Mouse (Mus musculus) hindbrain, embryonic 15.5 days (tissue): ENCODE measurements around the gene Idnk. TPM values are rescaled to one million over a fixed set of nuclear protein-coding genes. Genes with fewer than 3 reads are reported as not detected.
"Not testable (repeated sequence)": the region's sequence is repeated elsewhere in the genome, so short reads cannot be mapped to it uniquely, and the experiment has no call there.

Experiments used
- ATAC-seq: fragments of 200-750 bp; cut with Nextera tagmentation; 2 replicates; pipeline ENCODE4 v1.8.0; 2017; ENCODE audit warnings: low read depth, moderate number of reproducible peaks, moderate TSS enrichment; ENCODE audit not compliant: low FRiP score
- H3K27ac ChIP-seq: fragments of 300-500 bp; sonication (generic); replicated peaks from 2 replicates; pipeline ENCODE4 v1.5.1; 2015; ENCODE audit warnings: mild to moderate bottlenecking, inconsistent platforms
- H3K27me3 ChIP-seq: fragments of 300-500 bp; sonication (generic); 2 replicates; pipeline ENCODE4 v1.6.1; 2015; ENCODE audit warnings: control low read depth, inconsistent platforms
- H3K36me3 ChIP-seq: fragments of 300-500 bp; sonication (generic); 2 replicates; pipeline ENCODE4 v1.6.1; 2015; ENCODE audit warnings: control low read depth, inconsistent platforms
- H3K4me1 ChIP-seq: fragments of 300-500 bp; sonication (generic); replicated peaks from 2 replicates; pipeline ENCODE4 v1.6.1; 2015; ENCODE audit warnings: control low read depth, inconsistent platforms
- H3K4me2 ChIP-seq: fragments of 300-500 bp; sonication (generic); 2 replicates; pipeline ENCODE4 v1.6.1; 2015; ENCODE audit warnings: moderate library complexity, mild to moderate bottlenecking, inconsistent platforms
- H3K4me3 ChIP-seq: fragments of 300-500 bp; sonication (generic); 2 replicates; pipeline ENCODE4 v1.5.1; 2015; ENCODE audit warnings: mild to moderate bottlenecking, inconsistent platforms
- H3K9ac ChIP-seq: fragments of 300-500 bp; sonication (generic); 2 replicates; pipeline ENCODE4 v1.6.1; 2015; ENCODE audit warnings: inconsistent platforms
- H3K9me3 ChIP-seq: fragments of 300-500 bp; sonication (generic); 2 replicates; pipeline ENCODE4 v1.6.1; 2016; ENCODE audit warnings: control low read depth, inconsistent platforms
- WGBS: fragments of 180-500 bp; shearing (Covaris S2); methylation state at CpG from one replicate; pipeline ENCODE4 v1.1.7; 2015; 5-methylcytosine and 5-hydroxymethylcytosine counted together
- polyA plus RNA-seq: library from polyadenylated mRNA; unstranded; fragments of >200 nt; fragmentation: Nextera tagmentation; extraction: Ambion mirVana; gene quantifications from 2 replicates; pipeline ENCODE4 v1.2.1, GENCODE M21; 2015

Gene Idnk
- polyA plus RNA-seq, 1 experiment from 2014 or later, result 54.2 TPM

- ATAC-seq, result no peak
Observed at GRCm38 (mm10) chr13:58124989-58125388, 32.5 kb upstream of the Idnk start.

GRCm38 (mm10) chr13:58126126-58126525 lies 31.3 kb upstream of the Idnk start:
- 27% methylated on average over 7 of the region's 7 CpGs for WGBS
- no peaks in the 10 kb centered on the region for H3K9me3 ChIP-seq
- H3K27me3 ChIP-seq, result no peaks in the 10 kb centered on the region
- peak overlapping the region; percentile 31 for H3K4me3 ChIP-seq
- ATAC-seq, result no peak
- H3K27ac ChIP-seq, result no peak overlapping the region
- H3K4me2 ChIP-seq, result peak overlapping the region; percentile 84
- H3K4me1 ChIP-seq, result peaks cover 41% of the 10 kb centered on the region
- H3K36me3 ChIP-seq, result no peaks in the 10 kb centered on the region
- 0 out of 2 replicates have a peak overlapping the region, but pooled peaks have one; percentile 21 for H3K9ac ChIP-seq

More at GRCm38 (mm10) chr13:58124989-58125388, 32.5 kb upstream of the Idnk start:
- Histone ChIP-seq H3K9ac (no peak overlapping the region), H3K4me2 (peak overlapping the region; percentile 5; the same call in 1 of the 2 replicates), H3K27ac (no peak overlapping the region), H3K4me3 (no peak overlapping the region), H3K36me3 (no peaks in the 10 kb centered on the region), H3K4me1 (peaks cover 41% of the 10 kb centered on the region), H3K27me3 (no peaks in the 10 kb centered on the region), H3K9me3 (no peaks in the 10 kb centered on the region)
- 59% methylated on average over 2 of the region's 2 CpGs for WGBS

- Histone ChIP-seq H3K27me3 (no peaks in the 10 kb centered on the region), H3K9me3 (no peaks in the 10 kb centered on the region), H3K36me3 (no peaks in the 10 kb centered on the region), H3K4me3 (peak overlapping the region; percentile 84), H3K4me2 (peak overlapping the region; percentile 84), H3K27ac (peak overlapping the region; percentile 100), H3K4me1 (peaks cover 41% of the 10 kb centered on the region), H3K9ac (peak overlapping the region; percentile 95)
- no peak for ATAC-seq
- under 1% methylated on average over 57 of the region's 92 CpGs for WGBS
Observed at GRCm38 (mm10) chr13:58126862-58127765, 30.3 kb upstream of the Idnk start.

- H3K9ac ChIP-seq, result peak overlapping the region; percentile 95
- peaks cover 38% of the 10 kb centered on the region for H3K4me1 ChIP-seq
- WGBS, result under 1% methylated on average over 78 of the region's 81 CpGs
- H3K27ac ChIP-seq, result peak overlapping the region; percentile 100
- H3K4me2 ChIP-seq, result peak overlapping the region; percentile 84
- no peaks in the 10 kb centered on the region for H3K9me3 ChIP-seq
- no peaks in the 10 kb centered on the region for H3K36me3 ChIP-seq
- ATAC-seq, result peak; percentile 64
- H3K27me3 ChIP-seq, result no peaks in the 10 kb centered on the region
- H3K4me3 ChIP-seq, result peak overlapping the region; percentile 84
Observed at GRCm38 (mm10) chr13:58127766-58128361, 29.6 kb upstream of the Idnk start.

- H3K27ac ChIP-seq, result peak within 1 kb of the TSS; percentile 100
- WGBS, result 0% methylated on average over 2 of the region's 62 CpGs
- no peaks in the 10 kb centered on the region for H3K27me3 ChIP-seq
- H3K4me2 ChIP-seq, result peak within 1 kb of the TSS; percentile 84
- peak within 1 kb of the TSS; percentile 84 for H3K4me3 ChIP-seq
- H3K9ac ChIP-seq, result peak within 1 kb of the TSS; percentile 95
- H3K4me1 ChIP-seq, result peaks cover 33% of the 10 kb centered on the region
- H3K36me3 ChIP-seq, result no peaks in the 10 kb centered on the region
- H3K9me3 ChIP-seq, result no peaks in the 10 kb centered on the region
- peak; percentile 96 for ATAC-seq
Observed at GRCm38 (mm10) chr13:58128396-58128767, 29.1 kb upstream of the Idnk start, which contains the start of gene Hnrnpa0. Gene Hnrnpa0 (minus strand): TSS chr13:58128556.

GRCm38 (mm10) chr13:58128768-58129671 lies 28.4 kb upstream of the Idnk start:
- Histone ChIP-seq H3K9me3 (no peaks in the 10 kb centered on the region), H3K4me3 (peak overlapping the region; percentile 84), H3K27ac (peak overlapping the region; percentile 100), H3K4me1 (peaks cover 26% of the 10 kb centered on the region), H3K27me3 (no peaks in the 10 kb centered on the region), H3K9ac (peak overlapping the region; percentile 95), H3K4me2 (peak overlapping the region; percentile 81), H3K36me3 (no peaks in the 10 kb centered on the region)
- ATAC-seq, result peak; percentile 97
- WGBS, result under 1% methylated on average over 78 of the region's 83 CpGs

- no peaks in the 10 kb centered on the region for H3K27me3 ChIP-seq
- peaks cover 21% of the 10 kb centered on the region for H3K4me1 ChIP-seq
- peak overlapping the region; percentile 95 for H3K9ac ChIP-seq
- no peaks in the 10 kb centered on the region for H3K36me3 ChIP-seq
- ATAC-seq, result no peak
- H3K27ac ChIP-seq, result peak overlapping the region; percentile 100
- WGBS, result 42% methylated on average over 4 of the region's 4 CpGs
- peak overlapping the region; percentile 81 for H3K4me2 ChIP-seq
- H3K9me3 ChIP-seq, result no peaks in the 10 kb centered on the region
- peak overlapping the region; percentile 84 for H3K4me3 ChIP-seq
Observed at GRCm38 (mm10) chr13:58129687-58130246, 27.7 kb upstream of the Idnk start.

GRCm38 (mm10) chr13:58131692-58132091 lies 25.8 kb upstream of the Idnk start:
- Histone ChIP-seq H3K4me1 (peaks cover 6% of the 10 kb centered on the region), H3K9ac (no peak overlapping the region), H3K4me3 (no peak overlapping the region), H3K27me3 (no peaks in the 10 kb centered on the region), H3K27ac (no peak overlapping the region), H3K36me3 (no peaks in the 10 kb centered on the region), H3K9me3 (no peaks in the 10 kb centered on the region), H3K4me2 (no peak overlapping the region)
- WGBS, result 52% methylated on average over 3 of the region's 3 CpGs
- no peak for ATAC-seq

GRCm38 (mm10) chr13:58146603-58147002 lies 10.8 kb upstream of the Idnk start:
- H3K4me3 ChIP-seq, H3K27me3 ChIP-seq, H3K9ac ChIP-seq, H3K36me3 ChIP-seq, ATAC-seq, H3K27ac ChIP-seq, H3K9me3 ChIP-seq, H3K4me2 ChIP-seq: not testable (repeated sequence)
- peaks cover 12% of the 10 kb centered on the region for H3K4me1 ChIP-seq
- 95% methylated on average over 8 of the region's 8 CpGs for WGBS

- H3K4me3 ChIP-seq, result no peak overlapping the region
Observed at GRCm38 (mm10) chr13:58147760-58148159, 9.7 kb upstream of the Idnk start.

GRCm38 (mm10) chr13:58148256-58148831 lies 9.1 kb upstream of the Idnk start:
- Histone ChIP-seq H3K4me3 (peak overlapping the region; percentile 41), H3K4me2 (peak overlapping the region; percentile 80), H3K27ac (peak overlapping the region; percentile 69; the same call in 1 of the 2 replicates), H3K9ac (peak overlapping the region; percentile 44), H3K9me3 (no peaks in the 10 kb centered on the region), H3K4me1 (peaks cover 12% of the 10 kb centered on the region), H3K27me3 (no peaks in the 10 kb centered on the region), H3K36me3 (no peaks in the 10 kb centered on the region)
- WGBS, result under 1% methylated on average over 17 of the region's 17 CpGs
- peak; percentile 94 for ATAC-seq

More at GRCm38 (mm10) chr13:58147760-58148159, 9.7 kb upstream of the Idnk start:
- Histone ChIP-seq H3K27me3 (no peaks in the 10 kb centered on the region), H3K27ac (no peak overlapping the region), H3K4me2 (no peak overlapping the region), H3K36me3 (no peaks in the 10 kb centered on the region), H3K9ac (no peak overlapping the region), H3K9me3 (no peaks in the 10 kb centered on the region), H3K4me1 (peaks cover 12% of the 10 kb centered on the region)
- no peak for ATAC-seq
- 65% methylated on average over 1 of the region's 1 CpGs for WGBS
